Mouse (Mus musculus) lung, postnatal 0 days (tissue): ENCODE data around the gene Hk3.

Source experiments
- CTCF ChIP-seq: IDR thresholded peaks from 2 replicates; pipeline ENCODE4 v1.5.1; 2016; ENCODE audit warnings: antibody characterized with exemption, mild to moderate bottlenecking
- EP300 ChIP-seq: IDR thresholded peaks from 2 replicates; pipeline ENCODE4 v1.6.1; 2016; ENCODE audit warnings: antibody characterized with exemption, mild to moderate bottlenecking, control low read depth

DNA sequence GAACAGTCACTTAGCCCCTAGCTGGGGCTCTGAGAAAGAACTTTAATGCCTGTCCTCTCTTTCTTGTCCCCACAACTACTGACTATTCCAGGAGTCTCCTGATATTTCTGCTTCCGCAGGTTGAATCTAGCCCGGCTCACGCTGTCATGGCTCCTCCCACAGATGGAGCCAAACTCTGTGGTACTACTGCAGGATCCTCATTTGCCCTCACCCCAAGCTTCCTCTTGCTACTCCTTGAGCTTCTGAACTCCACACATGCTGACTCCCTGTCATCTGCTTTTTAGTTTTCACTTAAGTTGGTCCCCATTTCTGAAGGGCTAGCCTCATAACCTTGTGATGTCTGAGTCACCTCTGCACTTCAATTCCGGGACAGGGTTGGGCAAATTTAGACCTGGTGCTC is 1.1 kb downstream of the Hk3 start:
- TF ChIP-seq CTCF = no peak
- TF ChIP-seq EP300 = no peak
